Mouse (Mus musculus): ENCODE measurements at regions not wholly inside any gene's neighbourhood (a gene's known extent, or its start where the extent isn't known, plus 50 kb on each side); places are given as distances from the start of the nearest gene placed in this dataset.

- DNase-seq: no peak
Observed at GRCm38 (mm10) chr3:147098065-147098580, 246.0 kb downstream of the Ttll7 start.

GRCm38 (mm10) chr3:147098611-147099010 lies 246.4 kb downstream of the Ttll7 start:
- no peak for DNase-seq

- DNase-seq: no peak
Observed at GRCm38 (mm10) chr3:147099143-147099713, 247.1 kb downstream of the Ttll7 start.

GRCm38 (mm10) chr3:147101053-147101764 lies 249.0 kb downstream of the Ttll7 start:
- no peak for DNase-seq

GRCm38 (mm10) chr3:147101765-147102113 lies 249.6 kb downstream of the Ttll7 start:
- DNase-seq: no peak

GRCm38 (mm10) chr3:147103428-147103827 lies 251.3 kb downstream of the Ttll7 start:
- DNase-seq: no peak

GRCm38 (mm10) chr3:147117609-147118008 lies 265.4 kb downstream of the Ttll7 start:
- DNase-seq: no peak

- no peak for DNase-seq
Observed at GRCm38 (mm10) chr3:147118092-147118491, 265.9 kb downstream of the Ttll7 start.

GRCm38 (mm10) chr3:147118622-147119021 lies 266.5 kb downstream of the Ttll7 start:
- DNase-seq: no peak

- DNase-seq: no peak
Observed at GRCm38 (mm10) chr3:147121826-147122225, 269.7 kb downstream of the Ttll7 start.

GRCm38 (mm10) chr3:147127740-147128139 lies 275.6 kb downstream of the Ttll7 start:
- DNase-seq: no peak

GRCm38 (mm10) chr3:147132830-147133229 lies 280.7 kb downstream of the Ttll7 start:
- no peak for DNase-seq

GRCm38 (mm10) chr3:147133408-147133807 lies 281.2 kb downstream of the Ttll7 start:
- DNase-seq: no peak

GRCm38 (mm10) chr3:147140414-147140813 lies 288.2 kb downstream of the Ttll7 start:
- DNase-seq: no peak

GRCm38 (mm10) chr3:147153456-147153855 lies 301.3 kb downstream of the Ttll7 start:
- no peak for DNase-seq

- DNase-seq: no peak
Observed at GRCm38 (mm10) chr3:147153998-147154397, 301.8 kb downstream of the Ttll7 start.

- DNase-seq: no peak
Observed at GRCm38 (mm10) chr3:147163126-147163525, 311.0 kb downstream of the Ttll7 start.

- no peak for DNase-seq
Observed at GRCm38 (mm10) chr3:147163540-147163939, 311.4 kb downstream of the Ttll7 start.

- no peak for DNase-seq
Observed at GRCm38 (mm10) chr3:147164931-147165330, 312.8 kb downstream of the Ttll7 start.

GRCm38 (mm10) chr3:147166555-147166954 lies 314.4 kb downstream of the Ttll7 start:
- no peak for DNase-seq

- DNase-seq: no peak
Observed at GRCm38 (mm10) chr3:147169215-147169614, 317.0 kb downstream of the Ttll7 start.

- no peak for DNase-seq
Observed at GRCm38 (mm10) chr3:147170106-147170505, 317.9 kb downstream of the Ttll7 start.

GRCm38 (mm10) chr3:147178746-147179145 lies 326.6 kb downstream of the Ttll7 start:
- no peak for DNase-seq

GRCm38 (mm10) chr3:147180711-147181110 lies 328.5 kb downstream of the Ttll7 start:
- DNase-seq: no peak
